Comparison of ENCODE assay signal across 21 mouse cellular contexts in genomic region chr12:72830317-72830716, GRCm38 (mm10).
A peak's percentile ranks its signal among the peaks of the same experiment; 100 is the strongest.
DNase-seq lines count a peak whose midpoint lies in the region; ATAC-seq and TF ChIP-seq lines count a peak whose summit lies in the region.
"Had no signal": no experiment of that assay in that cellular context is flagged by ENCODE, and none has a peak within 500 bp of the region (broad histone marks: within the 10 kb centered on the region; RNA-seq: fewer than 3 reads in every experiment).

No protein-coding gene starts in this region.

- H3K27ac ChIP-seq in neural tube, embryonic 12.5 days: no peak overlapping the region
- no peak overlapping the region for H3K27ac ChIP-seq in intestine, postnatal 0 days (ENCODE audit: low read depth, low read length)
- H3K27ac ChIP-seq: forebrain, embryonic 12.5 days; gastrocnemius, adult 2 months; heart, embryonic 15.5 days had no signal

- no peaks in the 10 kb centered on the region for H3K9me3 ChIP-seq in neural tube, embryonic 12.5 days
- H3K9me3 ChIP-seq in intestine, postnatal 0 days (ENCODE audit: control insufficient read depth): no peaks in the 10 kb centered on the region
- H3K9me3 ChIP-seq: forebrain, embryonic 12.5 days; heart, embryonic 15.5 days had no signal

- H3K4me1 ChIP-seq in neural tube, embryonic 12.5 days: peaks cover 9% of the 10 kb centered on the region
- peaks cover 5% of the 10 kb centered on the region; the same call in 1 of the 2 replicates for H3K4me1 ChIP-seq in intestine, postnatal 0 days (replicated peaks; ENCODE audit: control insufficient read depth, insufficient read depth, low read length)

- H3K36me3 ChIP-seq in neural tube, embryonic 12.5 days: no peaks in the 10 kb centered on the region
- no peaks in the 10 kb centered on the region for H3K36me3 ChIP-seq in intestine, postnatal 0 days (ENCODE audit: control insufficient read depth, insufficient read depth)
- H3K36me3 ChIP-seq: forebrain, embryonic 12.5 days; heart, embryonic 15.5 days had no signal

- H3K27me3 ChIP-seq in neural tube, embryonic 12.5 days (replicated peaks): peaks cover 17% of the 10 kb centered on the region
- H3K27me3 ChIP-seq in intestine, postnatal 0 days (replicated peaks; ENCODE audit: control insufficient read depth, insufficient read depth, low read length): no peaks in the 10 kb centered on the region

- no peak overlapping the region for H3K4me3 ChIP-seq in neural tube, embryonic 12.5 days
- no peak overlapping the region for H3K4me3 ChIP-seq in intestine, postnatal 0 days (ENCODE audit: low read depth, low read length)
- H3K4me3 ChIP-seq: forebrain, embryonic 12.5 days; gastrocnemius, adult 2 months; heart, embryonic 15.5 days; myocyte had no signal

- WGBS in neural tube, embryonic 12.5 days: 62% methylated on average over 8 of the region's 8 CpGs
- 55% methylated on average over 8 of the region's 8 CpGs for WGBS in intestine, postnatal 0 days

- DNase-seq in layer of hippocampus, adult 18-20 months (ENCODE audit: low spot score in 2 of 2): peak; percentile 19 to 69
- no peak for DNase-seq in layer of hippocampus, postnatal 14 days (ENCODE audit: low spot score in 2 of 2)
- no peak for DNase-seq in neural tube, embryonic 10.5 days (ENCODE audit: extremely low spot score, low spot score)
- DNase-seq in retina, adult 2 months (ENCODE audit: low read depth, low spot score): peak; percentile 81
- no peak for DNase-seq in adrenal gland, adult 18-20 months (ENCODE audit: low spot score in 2 of 2)
- DNase-seq in adrenal gland, postnatal 14 days: no peak
- DNase-seq: adrenal gland, adult 2 months; cerebellum, adult 11 months; cerebellum, postnatal 25 days; gastrocnemius, adult 2 months; heart, adult 18-20 months; lung, adult 2 months; lung, postnatal 36 days; thymus, adult 18-20 months had no signal

- ATAC-seq in neural tube, embryonic 12.5 days (ENCODE audit: low FRiP score, low read depth): peak; percentile 14; the same call in 1 of the 2 replicates
- ATAC-seq in intestine, postnatal 0 days: peak; percentile 54

- H3K4me2 ChIP-seq in neural tube, embryonic 12.5 days (replicated peaks): no peak overlapping the region
- no peak overlapping the region for H3K4me2 ChIP-seq in intestine, postnatal 0 days (replicated peaks; ENCODE audit: low read depth)
- H3K4me2 ChIP-seq: forebrain, embryonic 12.5 days; heart, embryonic 15.5 days; liver, embryonic 11.5 days; midbrain, embryonic 11.5 days had no signal

- no peak overlapping the region for H3K9ac ChIP-seq in neural tube, embryonic 12.5 days
- H3K9ac ChIP-seq in intestine, postnatal 0 days (ENCODE audit: low read depth, low read length): no peak overlapping the region
- H3K9ac ChIP-seq: forebrain, embryonic 12.5 days; heart, embryonic 15.5 days had no signal

- no peak for TF ChIP-seq CTCF in intestine, postnatal 0 days (IDR thresholded peaks at IDR 0.05; ENCODE audit: low read depth)

Comparison
In these comparisons a context has a peak if more than half of its experiments do, and no peak if none do; other contexts are left out.
1. DNase-seq: peak in layer of hippocampus, adult 18-20 months (2 of 2) and retina, adult 2 months (single experiment); none in layer of hippocampus, postnatal 14 days (0 of 2), neural tube, embryonic 10.5 days (single experiment), adrenal gland, adult 18-20 months (0 of 2) and adrenal gland, postnatal 14 days (single experiment).